Mouse (Mus musculus) 3134 (cell line): ENCODE measurements around the gene Fam110c.

Experiments
- DNase-seq: peaks from one replicate; pipeline ENCODE4 v3.0.0-alpha.2; 2011; ENCODE audit warnings: low spot score; ENCODE audit not compliant: insufficient read length; ENCODE audit errors: extremely low read depth

The Fam110c gene

DNA sequence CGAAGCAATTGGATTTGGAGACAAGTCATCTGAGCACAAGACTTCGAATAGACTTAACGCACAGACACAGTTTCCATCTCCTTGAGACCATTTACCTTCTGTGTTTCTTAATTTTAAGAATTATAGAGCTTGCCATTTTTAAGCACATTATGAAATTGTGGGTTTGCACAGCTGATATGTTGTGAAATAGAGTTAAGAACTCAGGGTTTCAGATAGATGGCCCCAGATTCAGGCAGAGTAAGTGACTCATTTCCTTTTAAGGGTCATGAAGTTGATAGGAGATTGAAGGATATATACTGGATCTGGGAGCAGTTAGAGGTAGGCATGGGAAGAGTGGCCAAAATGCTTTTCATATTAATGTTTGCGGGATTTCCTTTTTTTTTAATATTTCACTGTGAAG lies 27.5 kb downstream of the Fam110c start:
- DNase-seq = no peak

DNA sequence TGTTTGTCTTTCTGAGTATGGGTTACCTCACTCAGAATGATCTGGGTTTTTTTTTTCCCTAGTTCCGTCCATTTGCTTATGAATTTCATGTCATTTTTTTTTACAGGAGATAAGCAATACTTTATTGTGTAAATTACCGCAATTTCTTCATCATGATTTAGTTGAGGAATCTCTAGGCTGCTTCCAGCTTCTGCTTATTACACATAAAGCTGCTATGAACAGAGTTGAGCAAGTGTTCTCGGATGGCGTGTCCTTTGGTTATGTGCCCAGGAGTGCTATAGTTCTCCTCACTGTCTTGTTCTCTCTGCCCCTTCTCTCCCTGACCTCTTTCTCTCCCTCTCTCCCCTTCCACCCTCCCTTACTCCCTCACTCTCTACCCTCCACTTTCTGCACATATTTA lies 28.2 kb downstream of the Fam110c start:
- no peak for DNase-seq

DNA sequence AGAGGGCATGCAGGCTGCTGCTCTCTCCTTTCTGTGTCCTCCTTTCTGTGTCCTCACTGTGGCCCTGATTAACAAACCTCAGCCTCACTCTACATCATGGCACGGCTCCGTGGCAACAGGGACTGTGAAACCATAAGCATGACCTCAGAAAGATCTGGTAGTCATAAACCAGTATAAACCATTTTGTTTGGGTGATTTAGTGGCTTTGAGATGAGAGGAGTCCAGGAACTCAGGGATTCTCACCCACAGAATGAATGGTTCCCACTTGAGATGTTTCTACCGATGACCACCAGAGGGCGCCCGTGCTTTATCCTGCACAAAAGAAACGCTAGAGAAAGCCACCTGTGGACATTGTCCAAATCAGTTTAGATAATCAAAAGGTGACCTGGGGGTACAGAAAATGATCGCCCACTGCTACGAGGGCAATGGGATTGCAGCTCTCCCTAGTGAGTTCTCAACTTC lies 42.4 kb downstream of the Fam110c start:
- DNase-seq = no peak

DNA sequence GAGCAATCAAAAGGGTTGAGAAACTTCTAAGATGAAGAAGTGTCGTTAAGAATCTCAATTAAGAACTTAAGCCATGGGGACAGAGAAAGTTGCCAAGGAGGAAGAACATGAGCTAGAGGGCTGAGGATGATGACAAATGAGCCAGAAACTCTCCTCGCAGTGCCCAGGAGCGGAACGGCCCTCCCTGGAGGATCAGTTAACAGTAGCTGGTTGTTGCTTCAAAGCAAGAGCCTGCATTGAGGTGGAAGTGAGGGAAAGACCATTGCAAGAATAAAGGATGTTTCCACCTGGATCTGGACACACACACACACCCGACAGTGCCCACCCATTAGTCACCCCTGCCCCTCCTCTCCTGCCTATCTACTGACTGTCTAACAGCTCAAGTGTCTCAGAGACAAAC lies 46.9 kb downstream of the Fam110c start:
- DNase-seq = no peak

DNA sequence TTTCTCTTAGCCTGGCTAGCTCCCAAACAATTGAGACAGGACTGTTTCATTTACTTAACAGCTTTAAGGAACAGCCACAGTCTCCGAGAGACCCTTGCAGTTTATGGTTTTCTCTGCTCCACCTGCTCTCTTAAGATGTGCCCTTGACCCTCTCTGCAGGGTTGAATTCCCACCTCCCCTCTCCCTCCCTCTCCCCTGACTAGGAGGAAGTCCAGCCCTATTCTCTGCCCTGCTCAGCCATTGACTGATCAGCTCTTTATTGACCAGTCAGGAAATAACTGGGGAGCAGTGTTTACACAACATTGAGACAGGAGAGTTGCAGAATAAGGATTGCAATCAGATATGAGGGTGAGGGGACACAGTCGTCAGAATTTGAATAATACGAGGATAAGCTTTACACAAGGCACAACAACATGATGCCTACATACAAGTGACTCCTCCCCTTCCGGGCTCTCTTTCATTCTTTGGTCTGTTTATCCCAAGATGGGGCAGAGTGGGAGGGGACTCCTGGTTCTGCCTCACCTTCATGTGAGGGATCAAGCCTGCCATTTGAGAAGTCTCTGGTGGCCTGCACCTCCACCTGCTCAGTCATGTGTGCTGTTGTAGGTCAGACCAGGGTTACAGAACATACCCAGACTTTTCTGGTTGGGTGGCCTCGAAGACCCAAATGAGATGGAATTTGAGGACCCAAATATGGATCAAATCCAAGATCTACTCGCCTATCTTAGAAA lies 49.4 kb downstream of the Fam110c start:
- DNase-seq = no peak

DNA sequence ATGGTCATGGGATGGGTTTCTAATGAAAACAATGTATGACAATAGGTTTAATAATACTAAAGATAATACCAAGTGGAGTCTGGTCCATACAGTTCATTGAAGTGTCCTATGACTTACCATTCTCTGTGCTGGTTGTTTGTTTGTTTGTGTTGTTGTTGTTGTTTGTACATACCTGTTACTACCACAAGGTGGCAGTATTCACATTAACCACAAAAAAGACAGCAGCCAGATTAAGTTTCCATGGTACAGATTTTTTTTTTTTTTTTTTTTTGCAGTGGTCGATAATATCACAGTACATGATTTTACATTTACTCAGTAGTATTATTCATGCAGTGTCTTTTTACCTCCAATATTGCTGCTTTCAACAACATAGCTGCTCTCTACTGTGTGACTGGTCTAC lies 52.4 kb downstream of the Fam110c start:
- DNase-seq = no peak

DNA sequence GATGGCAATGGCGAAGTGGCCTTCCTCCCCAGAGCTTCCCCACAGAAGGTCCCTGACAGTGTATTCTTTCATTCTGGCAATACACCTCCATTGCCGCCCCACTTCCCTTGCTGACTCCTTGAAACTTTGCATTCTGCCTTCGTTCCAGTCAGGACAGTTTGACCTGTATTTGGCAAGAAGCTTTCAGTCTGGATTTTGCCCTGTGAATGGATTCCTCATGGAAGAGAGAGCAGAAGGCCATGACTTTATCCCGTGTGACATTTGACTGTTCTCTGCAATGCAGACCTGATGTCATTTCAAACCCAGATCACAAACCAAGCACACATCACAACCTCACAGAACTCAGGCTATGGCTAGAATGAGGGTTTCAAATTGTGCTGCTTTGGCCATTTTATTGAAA lies 55.9 kb downstream of the Fam110c start:
- DNase-seq = no peak
